Mouse (Mus musculus) kidney, adult 2 months (tissue): ENCODE data around the gene Ccdc162.
A peak's percentile ranks its signal among the peaks of the same experiment; 100 is the strongest.

Source experiments
- CTCF ChIP-seq: fragments of 200-500 bp; conservative IDR thresholded peaks from 2 replicates; pipeline ENCODE4 v1.5.1; 2011; ENCODE audit warnings: low read depth, mild to moderate bottlenecking, control low read depth, low read length, moderate library complexity, mixed read lengths; ENCODE audit not compliant: insufficient read depth, insufficient read length
- POLR2A ChIP-seq: fragments of 200-500 bp; IDR thresholded peaks from one replicate; pipeline ENCODE4 v1.6.1; 2011; ENCODE audit warnings: low read depth, low read length, control low read depth

DNA sequence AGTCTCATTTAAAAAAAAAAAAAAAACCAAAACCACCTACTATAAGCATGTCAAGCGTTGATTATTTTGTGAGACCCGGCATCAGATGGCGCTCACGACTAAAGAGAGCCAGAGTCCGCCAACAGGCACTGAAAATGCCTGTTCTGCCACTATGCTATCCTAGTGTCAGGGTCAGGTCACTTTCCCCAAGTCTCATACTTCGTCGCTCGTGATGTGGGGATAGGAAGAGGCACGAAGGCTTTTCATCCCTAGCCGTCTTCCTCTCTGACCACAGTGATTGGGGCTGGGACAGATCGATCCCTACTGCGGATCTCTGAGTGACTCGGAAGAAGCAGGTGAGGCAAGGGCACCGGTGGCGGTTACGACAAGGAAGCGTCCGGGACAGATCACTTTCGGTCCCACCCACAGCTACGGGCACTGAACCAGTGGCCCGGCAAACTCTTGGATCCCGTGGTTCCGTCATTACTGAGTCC is 197.9 kb downstream of the Ccdc162 start:
- TF ChIP-seq POLR2A = no peak
- peak; percentile 75 for TF ChIP-seq CTCF
